Mouse (Mus musculus): ENCODE data around the gene Prkce. TPM values are rescaled to one million over a fixed set of nuclear protein-coding genes. Genes with fewer than 3 reads are reported as not detected.

Gene Prkce
- total RNA-seq, 2 experiments from 2014 or later, result 31.1 to 32.5 TPM

DNA sequence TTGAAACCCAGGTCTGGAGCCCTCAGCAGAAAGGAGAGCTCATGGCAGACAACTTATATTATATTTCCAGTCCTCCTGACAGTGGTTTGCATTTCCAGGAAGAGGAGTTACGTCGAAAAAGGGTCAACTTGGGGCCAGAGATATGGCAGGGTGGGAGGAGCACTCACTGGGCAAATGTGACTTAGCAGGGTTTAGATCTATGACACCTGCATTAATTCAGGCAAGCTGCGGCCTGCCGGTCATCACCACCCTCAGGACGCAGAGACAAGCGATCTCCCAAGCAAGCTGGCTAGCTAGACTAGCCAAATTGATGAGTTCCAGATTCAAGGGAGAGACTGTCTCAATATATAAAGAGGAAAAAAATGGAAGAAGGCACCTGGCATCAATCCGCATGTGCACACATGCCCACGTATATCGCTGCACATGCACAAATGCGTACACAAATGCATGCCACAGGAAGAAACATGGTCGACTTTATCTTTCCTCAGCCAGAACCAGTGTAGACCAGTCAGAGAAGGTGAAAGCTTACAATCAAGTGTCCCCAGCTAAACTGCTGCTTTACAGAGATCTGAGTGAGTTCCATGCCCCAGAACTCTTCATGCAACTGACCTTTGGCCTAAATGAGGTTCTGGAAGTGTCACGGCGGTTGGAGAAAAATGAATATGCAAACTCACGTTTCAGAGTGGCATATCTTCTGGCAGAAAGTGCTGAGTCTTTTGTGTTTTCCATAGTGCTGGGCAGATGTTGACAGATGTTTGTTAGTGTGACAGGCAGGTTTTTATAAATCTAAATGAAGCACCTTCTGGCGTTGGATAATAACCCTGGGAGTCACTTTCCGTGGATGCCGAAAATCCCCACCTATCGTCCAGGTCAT, 216.4 kb downstream of the Prkce start:
- intact Hi-C loops (cut with DNase I), result no loop called here
- no peak for DNase-seq

GRCm38 (mm10) chr17:86392475-86392874, 224.9 kb downstream of the Prkce start:
- intact Hi-C loops (cut with DNase I), result no loop called here
- DNase-seq, result no peak

- no peak for DNase-seq
- intact Hi-C loops (cut with DNase I), result no loop called here
Measured at GRCm38 (mm10) chr17:86393191-86393590, 225.6 kb downstream of the Prkce start.

- intact Hi-C loops (cut with DNase I), result no loop called here
- no peak for DNase-seq
Measured at GRCm38 (mm10) chr17:86397097-86397496, 229.5 kb downstream of the Prkce start.

DNA sequence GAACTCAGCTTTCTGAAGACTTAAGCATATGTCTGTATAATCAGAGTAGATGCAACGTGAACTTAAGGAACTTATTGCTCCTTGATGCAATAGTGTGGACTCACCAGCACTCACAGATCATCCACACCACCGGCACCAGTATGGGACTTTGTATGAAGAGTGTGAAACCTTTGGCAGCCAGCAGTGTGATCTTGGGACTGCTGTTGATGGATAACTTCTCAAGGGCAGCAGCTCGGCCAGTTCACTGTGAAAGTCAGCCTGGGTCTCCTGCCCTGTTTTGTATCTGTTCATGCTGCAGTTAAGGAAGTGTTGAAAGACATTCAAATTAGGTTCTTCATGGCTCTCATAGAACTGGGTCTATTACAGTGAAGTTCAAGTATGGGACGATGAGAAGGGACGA, 230.1 kb downstream of the Prkce start:
- DNase-seq, result no peak
- intact Hi-C loops (cut with DNase I), result no loop called here

DNA sequence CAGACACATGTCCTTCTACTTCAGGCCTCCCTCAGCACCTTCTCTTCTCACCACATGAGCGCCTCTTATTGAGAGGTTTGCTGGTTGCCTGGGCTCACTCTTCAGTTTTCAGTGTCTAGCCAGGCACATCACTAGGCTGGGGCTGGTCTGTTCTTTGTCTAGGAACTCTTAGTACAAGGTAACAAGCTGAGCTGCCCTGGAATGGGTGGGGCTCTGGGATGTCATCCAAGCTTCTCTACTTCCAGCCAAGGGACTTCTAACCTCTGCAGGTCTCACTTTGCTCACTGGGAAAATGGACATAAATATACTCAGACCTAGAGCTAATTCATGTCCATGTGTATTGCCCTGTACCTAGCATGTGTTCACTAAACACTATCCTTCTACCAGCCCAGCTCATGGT, 230.6 kb downstream of the Prkce start:
- intact Hi-C loops (cut with DNase I), result no loop called here
- no peak for DNase-seq

- peak; percentile 65 to 78 for DNase-seq
- intact Hi-C loops (cut with DNase I), result no loop called here
Measured at GRCm38 (mm10) chr17:86400032-86400431, 232.4 kb downstream of the Prkce start.

GRCm38 (mm10) chr17:86404795-86405501, 237.4 kb downstream of the Prkce start:
- peak in 1 of 2 experiments; percentile 12 for DNase-seq
- intact Hi-C loops (cut with DNase I), result no loop called here

GRCm38 (mm10) chr17:86405644-86406043, 238.1 kb downstream of the Prkce start:
- DNase-seq, result no peak
- intact Hi-C loops (cut with DNase I), result no loop called here

DNA sequence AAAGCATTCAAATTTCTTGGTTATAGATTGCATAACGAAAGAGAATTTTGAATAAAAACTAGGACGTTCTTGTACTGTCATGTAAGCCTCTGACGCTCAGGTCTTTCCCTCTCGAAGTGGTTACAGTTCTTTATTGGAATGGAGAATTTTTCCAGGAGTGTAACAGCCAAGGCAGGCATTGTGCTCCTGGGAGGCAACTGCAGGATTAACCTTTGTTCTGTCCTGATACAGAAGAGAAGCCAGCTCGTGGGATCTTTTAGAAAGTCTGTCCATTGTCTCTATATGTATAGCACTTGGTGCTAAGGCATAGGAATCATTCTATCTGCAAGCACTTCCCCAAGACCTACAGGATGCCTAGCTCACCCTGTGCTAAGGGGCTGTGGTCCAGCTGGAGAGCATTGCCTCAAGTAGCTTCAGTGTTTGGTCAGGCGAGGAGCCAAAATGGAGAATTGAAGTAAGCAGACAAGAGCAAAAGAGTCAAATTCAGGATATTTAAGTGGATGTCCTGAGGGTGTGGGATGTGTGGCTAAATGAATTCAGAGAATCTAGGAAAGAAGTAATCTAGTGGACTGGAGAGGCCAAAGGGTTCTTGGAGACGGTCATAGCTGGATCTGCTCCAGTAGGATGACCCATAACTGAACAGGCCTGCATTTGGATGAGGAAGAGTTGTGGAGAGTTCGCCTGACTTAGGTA, 240.5 kb downstream of the Prkce start:
- DNase-seq, result peak; percentile 38 to 49
- intact Hi-C loops (cut with DNase I), result no loop called here

DNA sequence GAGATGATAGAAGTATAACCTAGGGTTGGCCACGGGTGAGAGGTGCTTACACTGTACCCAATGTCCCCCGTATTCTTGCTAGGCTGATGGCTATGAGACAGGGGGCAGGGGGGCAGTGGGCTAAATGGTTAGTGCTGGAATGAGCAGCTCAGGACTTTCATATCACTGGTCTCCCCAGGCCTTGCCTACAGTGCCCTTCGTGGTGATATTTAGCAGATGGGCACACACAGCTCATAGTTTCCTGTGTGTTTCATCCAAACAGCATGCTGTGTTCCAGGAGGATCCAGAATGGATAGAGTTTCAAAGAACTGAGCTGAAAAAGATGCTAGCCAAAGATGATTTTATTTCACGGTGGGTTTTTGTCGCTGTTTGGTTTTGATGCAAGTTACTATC, 241.0 kb downstream of the Prkce start:
- intact Hi-C loops (cut with DNase I), result no loop called here
- DNase-seq, result no peak

DNA sequence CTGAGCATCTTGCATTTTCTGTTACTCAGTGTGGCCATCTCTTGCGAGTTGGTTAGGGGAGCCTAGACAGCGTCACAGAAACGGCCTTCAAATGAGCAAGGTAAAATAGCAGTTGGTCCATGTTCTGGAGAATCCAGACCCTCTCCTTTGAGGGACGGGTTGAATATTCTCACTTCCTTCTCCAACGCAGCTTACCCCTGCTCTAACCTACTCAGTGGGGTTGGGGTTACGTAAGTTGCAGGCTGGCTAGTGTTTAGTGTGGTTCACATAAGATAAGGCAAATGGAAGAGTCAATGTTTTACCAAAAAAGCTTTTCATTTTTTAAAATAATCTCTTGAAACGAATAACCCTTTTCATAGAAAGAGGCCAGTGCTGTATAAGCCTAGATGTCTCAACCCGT, 241.9 kb downstream of the Prkce start:
- intact Hi-C loops (cut with DNase I), result no loop called here
- no peak for DNase-seq

GRCm38 (mm10) chr17:86410496-86410895, 242.9 kb downstream of the Prkce start:
- DNase-seq, result no peak
- intact Hi-C loops (cut with DNase I), result no loop called here

DNA sequence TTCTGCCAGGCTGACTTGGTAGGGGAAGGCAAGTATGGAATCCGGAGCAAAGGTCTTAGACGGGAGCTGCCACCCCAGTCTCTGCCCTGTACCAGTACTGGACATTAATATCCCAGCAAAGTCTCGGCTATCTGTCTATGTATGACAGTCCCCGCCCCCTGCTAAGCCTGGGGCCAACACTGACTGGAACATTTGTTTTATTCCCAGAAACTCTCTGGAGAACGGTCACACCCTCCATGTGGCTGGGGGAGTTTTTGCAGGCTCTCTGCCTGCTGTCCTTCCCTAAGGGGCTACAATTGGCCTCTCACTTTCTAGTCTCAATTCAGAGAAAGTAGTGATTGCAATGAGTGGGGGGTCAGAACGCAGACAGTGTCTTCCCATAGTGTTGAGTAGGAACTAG, 244.6 kb downstream of the Prkce start:
- DNase-seq, result peak; percentile 67 to 70
- intact Hi-C loops (cut with DNase I), result no loop called here

- no peak for DNase-seq
- intact Hi-C loops (cut with DNase I), result no loop called here
Measured at GRCm38 (mm10) chr17:86414608-86415007, 247.0 kb downstream of the Prkce start.

GRCm38 (mm10) chr17:86415989-86416388, 248.4 kb downstream of the Prkce start:
- intact Hi-C loops (cut with DNase I), result no loop called here

GRCm38 (mm10) chr17:86418334-86418733, 250.7 kb downstream of the Prkce start:
- DNase-seq, result no peak
- intact Hi-C loops (cut with DNase I), result no loop called here

More at GRCm38 (mm10) chr17:86415989-86416388, 248.4 kb downstream of the Prkce start:
- no peak for DNase-seq

- DNase-seq, result no peak
- intact Hi-C loops (cut with DNase I), result no loop called here
Measured at GRCm38 (mm10) chr17:86419199-86419598, 251.6 kb downstream of the Prkce start.

- no peak for DNase-seq
- intact Hi-C loops (cut with DNase I), result no loop called here
Measured at GRCm38 (mm10) chr17:86420646-86421338, 253.2 kb downstream of the Prkce start.

DNA sequence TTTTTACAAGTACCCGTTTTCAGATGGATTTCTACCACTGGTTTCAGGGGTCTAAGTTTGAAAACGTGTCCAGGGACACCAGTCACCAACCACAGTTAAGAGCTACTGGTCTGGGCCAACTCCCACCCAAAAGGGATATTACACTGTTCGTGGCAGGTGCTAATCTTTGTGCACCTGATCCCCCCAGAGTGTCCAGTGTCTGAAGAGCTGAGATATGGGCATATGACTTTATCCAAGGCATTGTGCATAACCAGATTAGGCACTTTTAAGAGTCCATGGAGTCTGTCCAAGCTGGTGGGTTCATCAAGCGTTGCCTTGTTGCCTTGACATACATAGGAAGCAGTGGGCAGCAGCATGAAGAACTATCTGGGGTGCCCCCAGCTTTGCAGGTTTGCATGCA, 254.4 kb downstream of the Prkce start:
- DNase-seq, result no peak
- intact Hi-C loops (cut with DNase I), result no loop called here

- intact Hi-C loops (cut with DNase I), result no loop called here
Measured at GRCm38 (mm10) chr17:86429877-86430276, 262.3 kb downstream of the Prkce start.

More at GRCm38 (mm10) chr17:86429877-86430276, 262.3 kb downstream of the Prkce start:
- no peak for DNase-seq
